Mouse (Mus musculus) forebrain, embryonic 12.5 days (tissue): ENCODE results near the gene Mrpl18. TPM values are rescaled to one million over a fixed set of nuclear protein-coding genes. Genes with fewer than 3 reads are reported as not detected.
"Not testable (repeated sequence)": the region's sequence is repeated elsewhere in the genome, so short reads cannot be mapped to it uniquely, and the experiment has no call there.

Source experiments
- ATAC-seq: fragments of 200-750 bp; cut with Nextera tagmentation; 2 replicates; pipeline ENCODE4 v1.8.0; 2017; ENCODE audit warnings: moderate TSS enrichment; ENCODE audit not compliant: low FRiP score
- H3K27ac ChIP-seq: fragments of 300-500 bp; sonication (generic); 2 replicates; pipeline ENCODE4 v1.5.1; 2016; ENCODE audit warnings: mild to moderate bottlenecking
- H3K27me3 ChIP-seq: fragments of 300-500 bp; sonication (generic); 2 replicates; pipeline ENCODE4 v1.6.1; 2016; ENCODE audit warnings: mild to moderate bottlenecking
- H3K36me3 ChIP-seq: fragments of 300-500 bp; sonication (generic); replicated peaks from 2 replicates; pipeline ENCODE4 v1.6.1; 2016; ENCODE audit warnings: mild to moderate bottlenecking
- H3K4me1 ChIP-seq: fragments of 300-500 bp; sonication (generic); 2 replicates; pipeline ENCODE4 v1.6.1; 2016
- H3K4me2 ChIP-seq: fragments of 300-500 bp; sonication (generic); 2 replicates; pipeline ENCODE4 v1.6.1; 2016; ENCODE audit warnings: mild to moderate bottlenecking, moderate library complexity
- H3K4me3 ChIP-seq: fragments of 300-500 bp; sonication (generic); replicated peaks from 2 replicates; pipeline ENCODE4 v1.5.1; 2016; ENCODE audit warnings: mild to moderate bottlenecking
- H3K9ac ChIP-seq: fragments of 300-500 bp; sonication (generic); 2 replicates; pipeline ENCODE4 v1.6.1; 2016; ENCODE audit warnings: mild to moderate bottlenecking
- H3K9me3 ChIP-seq: fragments of 300-500 bp; sonication (generic); 2 replicates; pipeline ENCODE4 v1.6.1; 2016
- WGBS: fragments of 180-500 bp; shearing (Covaris S2); methylation state at CpG from one replicate; pipeline ENCODE4 v1.1.7; 2016; 5-methylcytosine and 5-hydroxymethylcytosine counted together
- polyA plus RNA-seq: library from polyadenylated mRNA; unstranded; fragments of >200 nt; fragmentation: Nextera tagmentation; extraction: Ambion mirVana; gene quantifications from 2 replicates; pipeline ENCODE4 v1.2.1, GENCODE M21; 2016

The Mrpl18 gene
- polyA plus RNA-seq, 1 experiment from 2014 or later: 166 TPM

- peaks cover 3% of the 10 kb centered on the region for H3K36me3 ChIP-seq
- no peak overlapping the region for H3K4me3 ChIP-seq
- H3K9me3 ChIP-seq: no peaks in the 10 kb centered on the region
- peaks cover 4% of the 10 kb centered on the region; the same call in 1 of the 2 replicates for H3K27me3 ChIP-seq
- WGBS: 87% methylated on average over 2 of the region's 2 CpGs
- no peak overlapping the region for H3K9ac ChIP-seq
- no peak overlapping the region for H3K4me2 ChIP-seq
- ATAC-seq: no peak
- no peak overlapping the region for H3K27ac ChIP-seq
- peaks cover 17% of the 10 kb centered on the region for H3K4me1 ChIP-seq
Observed at GRCm38 (mm10) chr17:12937412-12937970, 21.3 kb upstream of the Mrpl18 start.

- Histone ChIP-seq H3K9me3 (no peaks in the 10 kb centered on the region), H3K4me1 (peaks cover 17% of the 10 kb centered on the region), H3K27me3 (no peaks in the 10 kb centered on the region), H3K4me3 (no peak overlapping the region), H3K4me2 (no peak overlapping the region), H3K9ac (no peak overlapping the region), H3K36me3 (no peaks in the 10 kb centered on the region), H3K27ac (no peak overlapping the region)
- no peak for ATAC-seq
- WGBS: 10% methylated on average over 4 of the region's 4 CpGs
Observed at GRCm38 (mm10) chr17:12935719-12936118, 19.6 kb upstream of the Mrpl18 start.

GRCm38 (mm10) chr17:12931576-12931975, 15.4 kb upstream of the Mrpl18 start:
- H3K36me3 ChIP-seq, H3K9me3 ChIP-seq, ATAC-seq, H3K27me3 ChIP-seq, H3K27ac ChIP-seq, H3K9ac ChIP-seq, H3K4me3 ChIP-seq, H3K4me2 ChIP-seq, H3K4me1 ChIP-seq: not testable (repeated sequence)
- WGBS: 89% methylated on average over 5 of the region's 5 CpGs

GRCm38 (mm10) chr17:12925703-12926180, 9.6 kb upstream of the Mrpl18 start:
- Histone ChIP-seq H3K4me2 (no peak overlapping the region), H3K4me1 (no peaks in the 10 kb centered on the region), H3K27me3 (no peaks in the 10 kb centered on the region), H3K9me3 (no peaks in the 10 kb centered on the region), H3K27ac (no peak overlapping the region), H3K9ac (no peak overlapping the region), H3K36me3 (peaks cover 62% of the 10 kb centered on the region), H3K4me3 (no peak overlapping the region)
- WGBS: 88% methylated on average over 8 of the region's 8 CpGs
- ATAC-seq: no peak

- H3K36me3 ChIP-seq: peaks cover 70% of the 10 kb centered on the region
- 89% methylated on average over 3 of the region's 3 CpGs for WGBS
- H3K9me3 ChIP-seq: no peaks in the 10 kb centered on the region
- no peak overlapping the region for H3K4me2 ChIP-seq
- no peak overlapping the region for H3K4me3 ChIP-seq
- no peak for ATAC-seq
- no peaks in the 10 kb centered on the region for H3K27me3 ChIP-seq
- no peaks in the 10 kb centered on the region for H3K4me1 ChIP-seq
- H3K27ac ChIP-seq: no peak overlapping the region
- no peak overlapping the region for H3K9ac ChIP-seq
Observed at GRCm38 (mm10) chr17:12925001-12925400, 8.9 kb upstream of the Mrpl18 start.

GRCm38 (mm10) chr17:12921073-12921472, 4.9 kb upstream of the Mrpl18 start:
- no peaks in the 10 kb centered on the region for H3K27me3 ChIP-seq
- peaks cover 8% of the 10 kb centered on the region for H3K4me1 ChIP-seq
- no peak overlapping the region for H3K4me2 ChIP-seq
- no peak overlapping the region for H3K27ac ChIP-seq
- 90% methylated on average over 1 of the region's 1 CpGs for WGBS
- H3K9me3 ChIP-seq: no peaks in the 10 kb centered on the region
- H3K4me3 ChIP-seq: no peak overlapping the region
- H3K36me3 ChIP-seq: peaks cover 73% of the 10 kb centered on the region
- no peak overlapping the region for H3K9ac ChIP-seq
- ATAC-seq: no peak

GRCm38 (mm10) chr17:12916588-12917380, 639 bp upstream of the Mrpl18 start:
- under 1% methylated on average over 40 of the region's 40 CpGs for WGBS
- H3K36me3 ChIP-seq: peaks cover 55% of the 10 kb centered on the region

GRCm38 (mm10) chr17:12915488-12915880, 661 bp downstream of the Mrpl18 start, which contains the start of gene Tcp1:
Tcp1 (plus strand) TSS chr17:12915701.
- peaks cover 15% of the 10 kb centered on the region for H3K4me1 ChIP-seq
- H3K36me3 ChIP-seq: peaks cover 56% of the 10 kb centered on the region
- no peak; the same call in 1 of the 2 replicates for ATAC-seq
- H3K9ac ChIP-seq: peak within 1 kb of the TSS; percentile 97
- no peaks in the 10 kb centered on the region for H3K9me3 ChIP-seq
- H3K27ac ChIP-seq: peak within 1 kb of the TSS; percentile 87
- no peaks in the 10 kb centered on the region for H3K27me3 ChIP-seq
- peak within 1 kb of the TSS; percentile 83 for H3K4me2 ChIP-seq
- H3K4me3 ChIP-seq: peak within 1 kb of the TSS; percentile 96
- 2% methylated on average over 18 of the region's 18 CpGs for WGBS

More at GRCm38 (mm10) chr17:12916588-12917380, 639 bp upstream of the Mrpl18 start:
- Histone ChIP-seq H3K9ac (peak overlapping the region; percentile 97), H3K27ac (peak overlapping the region; percentile 87), H3K9me3 (no peaks in the 10 kb centered on the region), H3K4me1 (peaks cover 15% of the 10 kb centered on the region), H3K4me2 (peak overlapping the region; percentile 77), H3K4me3 (peak overlapping the region; percentile 96), H3K27me3 (no peaks in the 10 kb centered on the region)
- ATAC-seq: peak; percentile 65

- Histone ChIP-seq H3K27ac (no peak overlapping the region), H3K27me3 (no peaks in the 10 kb centered on the region), H3K4me3 (no peak overlapping the region), H3K9ac (no peak overlapping the region), H3K9me3 (no peaks in the 10 kb centered on the region), H3K4me2 (no peak overlapping the region), H3K36me3 (peaks cover 50% of the 10 kb centered on the region), H3K4me1 (peaks cover 7% of the 10 kb centered on the region)
- 85% methylated on average over 8 of the region's 8 CpGs for WGBS
- no peak for ATAC-seq
Observed at GRCm38 (mm10) chr17:12910391-12910790, 5.8 kb downstream of the Mrpl18 start.

GRCm38 (mm10) chr17:12909361-12910280, 6.5 kb downstream of the Mrpl18 start, which contains the start of gene Pnldc1:
Pnldc1 (minus strand) TSS chr17:12910230.
- Histone ChIP-seq H3K27ac (no peak within 1 kb of the TSS), H3K4me3 (no peak within 1 kb of the TSS), H3K27me3 (no peaks in the 10 kb centered on the region), H3K9ac (no peak within 1 kb of the TSS), H3K9me3 (no peaks in the 10 kb centered on the region), H3K4me1 (no peaks in the 10 kb centered on the region), H3K4me2 (no peak within 1 kb of the TSS), H3K36me3 (peaks cover 54% of the 10 kb centered on the region)
- 87% methylated on average over 35 of the region's 35 CpGs for WGBS
- ATAC-seq: no peak

GRCm38 (mm10) chr17:12906436-12906835, 9.7 kb downstream of the Mrpl18 start:
- WGBS: 92% methylated on average over 9 of the region's 9 CpGs
- H3K4me2 ChIP-seq: no peak overlapping the region
- no peak overlapping the region for H3K4me3 ChIP-seq
- ATAC-seq: no peak
- H3K27ac ChIP-seq: no peak overlapping the region
- H3K36me3 ChIP-seq: peaks cover 34% of the 10 kb centered on the region
- H3K4me1 ChIP-seq: peaks cover 11% of the 10 kb centered on the region
- H3K9ac ChIP-seq: no peak overlapping the region
- no peaks in the 10 kb centered on the region for H3K27me3 ChIP-seq
- H3K9me3 ChIP-seq: no peaks in the 10 kb centered on the region

GRCm38 (mm10) chr17:12905810-12906209, 10.3 kb downstream of the Mrpl18 start:
- Histone ChIP-seq H3K9ac (no peak overlapping the region), H3K9me3 (no peaks in the 10 kb centered on the region), H3K36me3 (peaks cover 30% of the 10 kb centered on the region), H3K4me1 (peaks cover 11% of the 10 kb centered on the region), H3K4me3 (no peak overlapping the region), H3K27ac (no peak overlapping the region), H3K4me2 (no peak overlapping the region), H3K27me3 (no peaks in the 10 kb centered on the region)
- no peak for ATAC-seq
- WGBS: 87% methylated on average over 4 of the region's 4 CpGs
